Mouse (Mus musculus) thymus, adult 2 months (tissue): ENCODE measurements around the gene Med12l.

ENCODE experiments used
- CTCF ChIP-seq: fragments of 200-500 bp; IDR thresholded peaks from 2 replicates; pipeline ENCODE4 v1.5.1; 2012; ENCODE audit warnings: mild to moderate bottlenecking, control low read depth, low read length, moderate library complexity, borderline replicate concordance; ENCODE audit not compliant: control insufficient read depth, poor library complexity, insufficient read depth; ENCODE audit errors: extremely low read depth
- POLR2A ChIP-seq: fragments of 200-500 bp; IDR thresholded peaks from 2 replicates; pipeline ENCODE4 v1.6.1; 2012; ENCODE audit warnings: mild to moderate bottlenecking, low read length, control low read depth, moderate library complexity; ENCODE audit not compliant: control insufficient read depth, poor library complexity, insufficient read depth; ENCODE audit errors: extremely low read depth

GRCm38 (mm10) chr3:59175234-59175633, 169.6 kb downstream of the Med12l start:
- TF ChIP-seq CTCF: no peak
- TF ChIP-seq POLR2A: no peak
